Mouse (Mus musculus) olfactory bulb, adult 2 months (tissue): Measurements from ENCODE around the gene Lag3.

ENCODE experiments used
- CTCF ChIP-seq: fragments of 200-500 bp; IDR thresholded peaks from 2 replicates; pipeline ENCODE4 v1.5.1; 2012; ENCODE audit warnings: low read depth, mild to moderate bottlenecking, low read length, moderate library complexity; ENCODE audit not compliant: insufficient read depth
- POLR2A ChIP-seq: fragments of 200-500 bp; IDR thresholded peaks from 2 replicates; pipeline ENCODE4 v1.6.1; 2012; ENCODE audit warnings: mild to moderate bottlenecking, low read depth, low read length, moderate library complexity; ENCODE audit not compliant: insufficient read depth

- TF ChIP-seq CTCF = no peak
- TF ChIP-seq POLR2A = no peak
Measured at GRCm38 (mm10) chr6:124854647-124855046, 56.9 kb downstream of the Lag3 start.
